In the genomic region with DNA sequence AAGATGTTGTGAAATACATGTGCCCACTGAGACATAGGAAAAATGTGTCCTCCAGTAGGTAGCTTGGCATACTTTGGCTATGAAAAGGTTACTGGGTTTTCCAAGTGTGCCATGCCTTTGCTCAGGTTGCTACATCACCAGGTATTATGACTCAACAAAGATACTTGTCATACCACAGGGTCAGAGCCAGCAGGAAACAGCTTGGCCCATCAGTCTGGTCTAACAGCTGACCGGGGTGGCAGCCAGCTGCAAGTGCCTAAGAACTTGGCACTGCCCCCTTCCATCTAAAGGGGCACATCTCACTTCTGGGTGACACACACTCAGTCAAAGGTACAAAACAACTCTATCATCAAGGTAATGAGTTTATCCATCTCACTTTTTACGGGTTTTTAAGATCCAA, we compare ENCODE assay signal across 23 mouse cellular contexts. TPM values are rescaled to one million over a fixed set of nuclear protein-coding genes. Genes with fewer than 3 reads are reported as not detected.
"Had no signal": no experiment of that assay in that cellular context is flagged by ENCODE, and none has a peak within 500 bp of the region (broad histone marks: within the 10 kb centered on the region; RNA-seq: fewer than 3 reads in every experiment).

No protein-coding gene starts in this region.

- H3K36me3 ChIP-seq: limb, embryonic 10.5 days; liver, embryonic 15.5 days; lung, embryonic 15.5 days; midbrain, embryonic 13.5 days; neural tube, embryonic 12.5 days; stomach, embryonic 15.5 days had no signal

- H3K27ac ChIP-seq: left cerebral cortex, adult 2 months; limb, embryonic 10.5 days; liver, embryonic 15.5 days; lung, embryonic 15.5 days; midbrain, embryonic 13.5 days; neural tube, embryonic 12.5 days; stomach, embryonic 15.5 days had no signal

- DNase-seq: kidney, adult 2 months; kidney, postnatal 25 days; retina, postnatal 1 day; right cerebral cortex, postnatal 4 days; spleen, adult 18-20 months; thymus, postnatal 14 days had no signal

- H3K4me2 ChIP-seq: liver, embryonic 11.5 days; liver, embryonic 15.5 days; lung, embryonic 15.5 days; midbrain, embryonic 13.5 days; neural tube, embryonic 12.5 days; stomach, embryonic 15.5 days had no signal

- H3K27me3 ChIP-seq: liver, embryonic 15.5 days; lung, embryonic 15.5 days; midbrain, embryonic 13.5 days; neural tube, embryonic 12.5 days; stomach, embryonic 15.5 days had no signal

- H3K9me3 ChIP-seq: lung, embryonic 15.5 days; midbrain, embryonic 13.5 days; stomach, embryonic 15.5 days had no signal

- ATAC-seq: intestine, embryonic 16.5 days; midbrain, embryonic 13.5 days had no signal

- H3K4me1 ChIP-seq: limb, embryonic 10.5 days; liver, embryonic 15.5 days; lung, embryonic 15.5 days; midbrain, embryonic 13.5 days; neural tube, embryonic 12.5 days; stomach, embryonic 15.5 days had no signal

- H3K4me3 ChIP-seq: left cerebral cortex, adult 2 months; limb, embryonic 10.5 days; liver, embryonic 15.5 days; lung, embryonic 15.5 days; midbrain, embryonic 13.5 days; neural tube, embryonic 12.5 days; stomach, embryonic 15.5 days had no signal

- H3K9ac ChIP-seq: liver, embryonic 15.5 days; lung, embryonic 15.5 days; midbrain, embryonic 13.5 days; neural tube, embryonic 12.5 days; stomach, embryonic 15.5 days had no signal

RNA-seq across cellular contexts. Expression of gene Akap4, which starts 0.7 kb away (rescaled TPM):
- total RNA-seq: layer of hippocampus, postnatal 25 days; left cerebral cortex, adult 2 months; left cerebral cortex, postnatal 14 days; megakaryocyte progenitor cell, adult 5-6 weeks; midbrain, postnatal 0 days; neutrophil, adult 5-6 weeks had no signal
- polyA plus RNA-seq: intestine, embryonic 16.5 days; kidney, embryonic 16.5 days; limb, embryonic 10.5 days; limb, embryonic 14.5 days; liver, embryonic 11.5 days; liver, embryonic 15.5 days; lung, embryonic 15.5 days; midbrain, embryonic 13.5 days; midbrain, postnatal 0 days; neural tube, embryonic 12.5 days; stomach, embryonic 15.5 days; urinary bladder, adult 2 months had no signal

RNA-seq across cellular contexts. Expression of gene Ccnb3, which starts 26.6 kb away (rescaled TPM):
- total RNA-seq: layer of hippocampus, postnatal 25 days; left cerebral cortex, adult 2 months; left cerebral cortex, postnatal 14 days; megakaryocyte progenitor cell, adult 5-6 weeks; midbrain, postnatal 0 days; neutrophil, adult 5-6 weeks had no signal
- polyA plus RNA-seq: intestine, embryonic 16.5 days; kidney, adult 2 months; limb, embryonic 10.5 days; liver, embryonic 15.5 days; lung, embryonic 15.5 days; midbrain, embryonic 13.5 days; midbrain, postnatal 0 days; neural tube, embryonic 12.5 days; urinary bladder, adult 2 months had no signal
